Mouse (Mus musculus): ENCODE data around the gene Xxylt1.

GRCm38 (mm10) chr16:31041566-31041965, 39.7 kb downstream of the Xxylt1 start:
- TF ChIP-seq CTCF (IDR thresholded peaks at IDR 0.05; ENCODE audit: low read depth, low read length) = no peak
- TF ChIP-seq TAL1 (conservative IDR thresholded peaks at IDR 0.05; ENCODE audit: low read depth, low read length) = no peak

All from G1E (cell line).